Mouse (Mus musculus): ENCODE data around the gene Atp6v0a4.

DNA sequence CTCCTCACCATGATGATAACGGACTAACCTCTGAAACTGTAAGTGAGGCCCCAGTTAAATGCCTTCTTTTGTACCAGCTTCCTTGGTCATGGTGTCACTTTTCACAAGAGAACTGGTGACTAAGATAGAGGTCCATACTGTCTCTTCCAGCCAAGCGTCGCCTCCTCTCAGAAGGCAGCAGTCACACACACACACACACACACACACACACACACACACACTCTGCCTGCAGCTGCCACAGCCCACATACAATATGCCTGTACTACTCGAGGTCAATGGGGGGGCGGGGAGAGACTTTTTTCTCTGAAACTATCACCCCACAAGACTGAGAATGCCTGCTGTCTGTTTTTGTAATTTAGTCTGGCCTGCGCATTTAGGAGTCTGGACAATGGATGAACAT, 40.3 kb upstream of the Atp6v0a4 start:
- no peak for TF ChIP-seq CTCF (IDR thresholded peaks at IDR 0.05; ENCODE audit: borderline replicate concordance, insufficient read depth, low read depth, low read length)
- TF ChIP-seq POLR2A (IDR thresholded peaks at IDR 0.05; ENCODE audit: borderline replicate concordance, insufficient read depth, low read length), result no peak
